Mouse (Mus musculus) v-Abl transformed pro-B cells (cell line): ENCODE measurements around the gene Khdc1b.
"Not testable (repeated sequence)": the region's sequence is repeated elsewhere in the genome, so short reads cannot be mapped to it uniquely, and the experiment has no call there.

Experiments used
- in situ Hi-C, 2 experiments: fragments of 400-800 bp; cut with MboI; formaldehyde crosslinking; loops; one replicate each; pipeline ENCODE4 v1.15.1; 2025; ENCODE audit not compliant: unreplicated experiment in 2 of 2

The Khdc1b gene

DNA sequence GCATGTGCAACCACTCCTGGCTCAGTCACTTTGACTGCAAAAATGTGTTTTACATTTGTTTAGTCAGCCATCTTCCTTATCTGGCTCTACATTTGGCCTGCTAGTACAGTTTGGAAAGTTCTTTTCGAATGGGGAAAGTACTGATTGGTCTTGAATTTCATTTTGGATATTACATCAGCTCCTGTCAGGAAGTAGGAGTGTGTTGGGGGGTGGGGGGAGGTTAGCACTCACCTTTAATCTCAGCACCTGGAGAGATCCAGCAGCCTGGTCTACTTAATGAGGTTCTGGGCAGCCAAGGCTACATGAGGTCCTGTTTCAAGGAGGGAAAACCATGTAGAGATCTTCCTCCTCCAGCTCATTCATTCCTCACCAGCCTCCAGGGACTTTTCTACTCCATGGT is at the start of gene Khdc1b:
TSS of gene Khdc1b (plus strand) at position 301 of the 400 bp plus-strand sequence.
- in situ Hi-C loops = loop anchor here in 1 of 2 experiments (25.0 kb wide), 1 partner anchor 446 kb away; no protein-coding TSS in a partner anchor

DNA sequence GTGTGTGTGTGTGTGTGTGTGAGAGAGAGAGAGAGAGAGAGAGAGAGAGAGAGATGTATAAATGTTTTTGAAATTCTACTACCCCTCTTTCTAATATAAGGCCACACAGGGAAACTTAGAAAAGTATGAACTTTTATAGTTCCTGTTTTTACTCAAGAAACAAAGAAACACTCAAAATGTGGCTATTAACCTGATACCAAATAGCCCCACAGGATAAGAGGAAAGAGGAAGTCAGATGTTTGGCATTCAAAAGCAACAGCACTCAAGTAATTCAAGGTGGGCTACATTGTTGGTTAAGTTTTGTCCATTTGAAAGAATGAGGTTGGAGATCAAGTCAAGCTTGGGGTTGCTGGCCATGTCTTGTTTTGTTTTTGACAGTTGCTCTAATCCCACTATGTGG is 47.5 kb upstream of the Khdc1b start:
- in situ Hi-C loops = no loop called here

DNA sequence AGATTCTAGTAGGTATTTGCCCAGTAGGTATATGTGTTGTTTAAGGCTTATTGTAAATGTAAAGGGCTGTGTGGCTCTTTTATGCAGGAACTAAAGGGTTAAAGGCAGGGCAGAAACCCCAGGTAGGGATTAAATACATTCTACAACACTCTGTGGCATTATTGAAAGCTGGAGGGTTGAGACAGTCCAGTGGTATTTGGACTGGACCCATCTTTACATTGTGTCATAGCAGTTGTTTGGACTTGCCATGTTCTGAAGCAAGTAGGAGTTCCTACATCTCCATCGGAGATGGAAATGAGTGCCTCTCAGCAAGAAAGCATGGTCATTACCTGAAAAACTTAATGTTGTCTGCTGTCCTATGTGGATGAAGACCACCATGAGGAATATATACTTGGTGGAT is 42.6 kb upstream of the Khdc1b start:
- in situ Hi-C loops = no loop called here

- in situ Hi-C loops = no loop called here
These were observed 39.1 kb upstream of the Khdc1b start for GRCm38 (mm10) chr1:21344253-21344652.

DNA sequence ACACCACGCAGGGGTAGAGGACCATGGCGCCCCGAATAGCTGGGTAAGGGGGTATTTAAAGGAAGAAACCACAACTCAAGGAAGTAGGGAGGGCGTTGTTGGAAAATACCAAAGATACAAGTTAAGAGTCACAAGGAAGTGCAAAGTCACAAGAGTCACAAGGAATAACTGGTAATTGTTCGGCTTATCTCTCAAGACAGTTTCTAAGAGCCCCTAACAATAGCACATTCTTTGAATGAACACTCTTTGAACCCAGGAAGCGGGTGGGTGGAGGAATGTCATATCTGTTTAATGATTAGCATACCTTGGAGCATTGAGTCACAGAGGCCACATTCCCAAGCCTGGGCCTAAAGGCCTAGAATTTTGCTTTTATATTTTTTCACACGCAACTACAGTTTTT is 38.6 kb upstream of the Khdc1b start:
- in situ Hi-C loops = not testable (repeated sequence)

- in situ Hi-C loops = no loop called here
These were observed 34.0 kb upstream of the Khdc1b start, which contains the start of gene Khdc1a for GRCm38 (mm10) chr1:21349341-21349740. Gene Khdc1a (plus strand): TSS chr1:21349641.

GRCm38 (mm10) chr1:21368031-21368430 is 15.3 kb upstream of the Khdc1b start, which contains the start of gene Khdc1c:
Gene Khdc1c (plus strand): TSS chr1:21368331.
- in situ Hi-C loops = not testable (repeated sequence)

DNA sequence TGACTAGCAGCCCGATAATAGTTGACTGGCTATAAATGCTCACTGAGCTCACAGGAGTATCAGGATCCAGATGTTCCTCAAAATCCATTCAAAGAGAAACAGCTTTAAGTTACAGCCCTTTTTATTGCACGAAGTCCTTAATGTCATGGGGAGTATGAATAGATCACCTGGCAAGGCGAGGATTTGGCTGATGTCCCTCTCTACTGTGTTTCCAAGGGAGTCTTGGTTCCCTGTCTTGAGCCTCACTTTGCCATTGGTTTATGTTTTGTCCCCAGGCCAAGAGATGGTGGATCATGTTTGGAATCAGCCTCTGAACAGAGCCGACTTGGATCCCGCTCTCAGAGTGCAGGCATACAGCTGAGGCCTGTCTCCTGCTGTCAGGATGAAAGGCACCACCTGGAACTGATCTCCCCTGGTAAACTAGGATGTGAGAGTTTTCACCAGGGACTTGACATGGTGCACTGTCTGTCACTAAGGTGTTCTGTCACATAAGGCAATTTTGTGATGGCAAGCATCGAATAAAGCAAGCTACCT is 7.8 kb downstream of the Khdc1b start:
- in situ Hi-C loops = loop anchor here in 1 of 2 experiments (25.0 kb wide), 1 partner anchor 454 kb away; no protein-coding TSS in a partner anchor

DNA sequence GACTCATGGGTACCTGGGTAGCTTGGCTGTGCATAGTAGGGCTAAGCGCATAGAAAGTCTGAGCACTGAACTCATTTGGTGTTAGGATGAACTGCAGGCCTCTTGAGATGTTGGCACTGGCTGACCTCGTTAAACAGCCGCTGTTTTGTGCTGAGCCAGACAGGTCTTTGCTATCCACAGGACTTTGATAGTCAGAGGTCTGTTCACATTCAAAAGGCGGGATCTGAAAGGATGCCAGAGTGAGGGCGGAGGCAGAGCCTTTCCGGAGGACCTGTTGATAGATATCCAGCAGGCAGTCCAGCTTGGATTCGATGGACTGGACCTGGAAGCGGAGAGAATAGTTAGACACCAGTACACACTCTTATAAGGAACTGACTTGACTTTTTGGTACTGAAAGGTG is 19.4 kb downstream of the Khdc1b start:
- in situ Hi-C loops = no loop called here

GRCm38 (mm10) chr1:21407266-21407665 is 23.9 kb downstream of the Khdc1b start:
- in situ Hi-C loops = loop anchor here in 1 of 2 experiments (5.0 kb wide), 2 partner anchors 190 to 710 kb away; partner anchors contain the start of gene Tmem14a

GRCm38 (mm10) chr1:21411331-21412196 is 28.2 kb downstream of the Khdc1b start:
- in situ Hi-C loops = loop anchor here (5.0 to 10.0 kb wide), 3 partner anchors 197 to 856 kb away; partner anchors contain the start of gene Tmem14a (in 1 of the 2)

- in situ Hi-C loops = loop anchor here (5.0 to 10.0 kb wide), 3 partner anchors 197 to 855 kb away; partner anchors contain the start of gene Tmem14a (in 1 of the 2)
These were observed 28.8 kb downstream of the Khdc1b start for GRCm38 (mm10) chr1:21412197-21412555.

- in situ Hi-C loops = loop anchor here in 1 of 2 experiments (10.0 kb wide), 1 partner anchor 205 kb away; the partner anchor contains the start of gene Tmem14a
These were observed 36.0 kb downstream of the Khdc1b start for GRCm38 (mm10) chr1:21419370-21419769.

- in situ Hi-C loops = no loop called here
These were observed 42.3 kb downstream of the Khdc1b start for GRCm38 (mm10) chr1:21425654-21426053.

GRCm38 (mm10) chr1:21428079-21428478 is 44.7 kb downstream of the Khdc1b start:
- in situ Hi-C loops = no loop called here

DNA sequence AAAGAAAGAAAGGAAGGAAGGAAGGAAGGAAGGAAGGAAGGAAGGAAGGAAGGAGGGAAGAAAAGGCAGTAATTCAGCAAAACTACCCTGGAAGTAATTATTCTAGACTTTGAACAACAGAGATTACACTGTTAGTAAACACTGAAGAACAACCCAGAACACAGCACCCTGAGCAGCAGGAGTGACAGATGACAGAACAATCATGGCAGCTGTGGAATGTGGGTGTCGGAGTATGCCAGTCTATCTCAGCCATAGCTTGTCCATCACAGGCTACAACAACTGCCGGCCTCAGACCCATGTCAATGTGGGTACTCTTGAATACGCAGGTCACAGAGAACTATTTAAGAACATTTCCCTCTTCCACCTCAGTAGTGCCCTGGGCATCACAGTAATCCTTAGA is 48.3 kb downstream of the Khdc1b start:
- in situ Hi-C loops = no loop called here

GRCm38 (mm10) chr1:21434853-21435252 is 51.5 kb downstream of the Khdc1b start:
- in situ Hi-C loops = no loop called here
